Mouse (Mus musculus) left cerebral cortex, adult 9 months (tissue): ENCODE results near the gene Ccdc171.
A peak's percentile ranks its signal among the peaks of the same experiment; 100 is the strongest.
"Not testable (repeated sequence)": the region's sequence is repeated elsewhere in the genome, so short reads cannot be mapped to it uniquely, and the experiment has no call there.

Experiments used
- DNase-seq, 2 experiments: peaks; one replicate each; pipeline ENCODE4 v3.0.0; 2022; ENCODE audit warnings: low spot score in 2 of 2

Ccdc171 gene

GRCm38 (mm10) chr4:83525690-83526055 lies 328 bp downstream of the Ccdc171 start:
- DNase-seq: no peak

GRCm38 (mm10) chr4:83526270-83526987 lies 1.1 kb downstream of the Ccdc171 start:
- DNase-seq: no peak

GRCm38 (mm10) chr4:83526988-83527334 lies 1.6 kb downstream of the Ccdc171 start:
- no peak for DNase-seq

- DNase-seq: no peak
These were observed 2.6 kb downstream of the Ccdc171 start for GRCm38 (mm10) chr4:83527921-83528320.

- not testable (repeated sequence) for DNase-seq
These were observed 4.7 kb downstream of the Ccdc171 start for GRCm38 (mm10) chr4:83530060-83530459.

GRCm38 (mm10) chr4:83533168-83533911 lies 8.0 kb downstream of the Ccdc171 start:
- DNase-seq: no peak

GRCm38 (mm10) chr4:83534024-83534423 lies 8.7 kb downstream of the Ccdc171 start:
- DNase-seq: no peak

GRCm38 (mm10) chr4:83549501-83549900 lies 24.2 kb downstream of the Ccdc171 start:
- DNase-seq: peak in 1 of 2 experiments; percentile 39

GRCm38 (mm10) chr4:83567190-83568113 lies 42.1 kb downstream of the Ccdc171 start:
- no peak for DNase-seq

- DNase-seq: not testable (repeated sequence)
These were observed 42.8 kb downstream of the Ccdc171 start for GRCm38 (mm10) chr4:83568145-83568544.

- no peak for DNase-seq
These were observed 45.2 kb downstream of the Ccdc171 start for GRCm38 (mm10) chr4:83570569-83570968.

- no peak for DNase-seq
These were observed 45.7 kb downstream of the Ccdc171 start for GRCm38 (mm10) chr4:83571033-83571432.

- no peak for DNase-seq
These were observed 47.2 kb downstream of the Ccdc171 start for GRCm38 (mm10) chr4:83572521-83572920.

GRCm38 (mm10) chr4:83576315-83576714 lies 51.0 kb downstream of the Ccdc171 start:
- no peak for DNase-seq

GRCm38 (mm10) chr4:83580157-83580556 lies 54.8 kb downstream of the Ccdc171 start:
- no peak for DNase-seq

- DNase-seq: no peak
These were observed 62.2 kb downstream of the Ccdc171 start for GRCm38 (mm10) chr4:83587563-83587962.

- no peak for DNase-seq
These were observed 71.1 kb downstream of the Ccdc171 start for GRCm38 (mm10) chr4:83596486-83596885.

GRCm38 (mm10) chr4:83611111-83611510 lies 85.8 kb downstream of the Ccdc171 start:
- no peak for DNase-seq

- not testable (repeated sequence) for DNase-seq
These were observed 97.8 kb downstream of the Ccdc171 start for GRCm38 (mm10) chr4:83623021-83623711.

- no peak for DNase-seq
These were observed 98.4 kb downstream of the Ccdc171 start for GRCm38 (mm10) chr4:83623732-83624131.

GRCm38 (mm10) chr4:83651453-83651852 lies 126.1 kb downstream of the Ccdc171 start:
- no peak for DNase-seq

GRCm38 (mm10) chr4:83655396-83655795 lies 130.1 kb downstream of the Ccdc171 start:
- DNase-seq: no peak
